Mouse (Mus musculus) spleen, adult 18-20 months (tissue): ENCODE data around the gene Gm10778.

Experiments used
- DNase-seq, 2 experiments: peaks; one replicate each; pipeline ENCODE4 v3.0.0; 2022; ENCODE audit warnings: mixed read lengths in 2 of 2

Gene Gm10778

GRCm38 (mm10) chr10:81648803-81649775 is at the start of gene Gm10778:
TSS of gene Gm10778 (plus strand) at chr10:81649059.
- DNase-seq = peak; percentile 70 to 82

DNA sequence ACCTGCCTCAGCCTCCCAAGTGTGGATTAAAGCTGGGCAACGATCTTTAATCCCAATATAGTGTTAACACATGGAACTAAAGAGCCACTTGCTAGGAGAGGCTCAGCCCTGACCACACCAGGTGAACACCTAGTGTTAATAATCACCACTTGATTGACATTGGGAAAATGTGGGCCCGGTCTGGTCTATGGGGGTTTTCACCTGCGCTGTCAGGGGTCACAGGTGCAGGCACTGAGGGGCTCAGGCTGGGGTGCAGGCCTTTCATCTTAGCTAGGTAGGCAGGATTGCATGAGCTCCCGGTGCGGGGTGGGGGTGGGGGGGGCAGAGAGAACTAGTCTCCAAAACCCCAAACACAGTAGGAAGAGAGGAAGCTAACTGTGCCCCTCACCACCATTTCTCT is 49.2 kb upstream of the Gm10778 start:
- DNase-seq = no peak

- DNase-seq = no peak
These were observed 48.8 kb upstream of the Gm10778 start for GRCm38 (mm10) chr10:81600096-81600495.

DNA sequence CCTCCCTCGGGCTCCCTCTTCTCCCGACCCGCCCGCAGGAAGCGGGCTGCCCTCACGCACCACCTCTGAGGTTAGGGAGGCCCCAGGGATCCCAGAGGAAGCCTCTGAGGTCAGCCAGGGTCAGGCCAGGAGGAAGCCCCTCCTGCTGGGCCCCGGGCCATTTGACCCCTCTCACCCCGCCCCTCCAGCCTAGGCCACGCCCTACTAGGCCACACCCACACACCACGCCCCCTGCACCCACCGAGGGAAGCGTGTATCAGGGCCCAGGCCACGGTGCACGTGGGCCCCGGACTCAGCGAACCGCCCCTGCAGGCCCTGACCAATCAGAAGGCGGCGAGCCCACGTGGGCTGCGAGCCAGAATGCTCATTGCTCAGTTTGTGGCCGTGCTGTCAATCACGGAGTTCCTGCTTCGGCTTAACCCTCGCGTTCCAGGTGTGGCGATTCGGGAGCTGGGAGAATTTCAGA is 48.1 kb upstream of the Gm10778 start, which contains the start of gene Tle6:
Tle6 (minus strand) TSS at position 336 of the 466 bp plus-strand sequence.
- peak; percentile 84 to 89 for DNase-seq

GRCm38 (mm10) chr10:81601396-81601905 is 47.4 kb upstream of the Gm10778 start:
- no peak for DNase-seq

GRCm38 (mm10) chr10:81602741-81603151 is 46.1 kb upstream of the Gm10778 start:
- DNase-seq = no peak

DNA sequence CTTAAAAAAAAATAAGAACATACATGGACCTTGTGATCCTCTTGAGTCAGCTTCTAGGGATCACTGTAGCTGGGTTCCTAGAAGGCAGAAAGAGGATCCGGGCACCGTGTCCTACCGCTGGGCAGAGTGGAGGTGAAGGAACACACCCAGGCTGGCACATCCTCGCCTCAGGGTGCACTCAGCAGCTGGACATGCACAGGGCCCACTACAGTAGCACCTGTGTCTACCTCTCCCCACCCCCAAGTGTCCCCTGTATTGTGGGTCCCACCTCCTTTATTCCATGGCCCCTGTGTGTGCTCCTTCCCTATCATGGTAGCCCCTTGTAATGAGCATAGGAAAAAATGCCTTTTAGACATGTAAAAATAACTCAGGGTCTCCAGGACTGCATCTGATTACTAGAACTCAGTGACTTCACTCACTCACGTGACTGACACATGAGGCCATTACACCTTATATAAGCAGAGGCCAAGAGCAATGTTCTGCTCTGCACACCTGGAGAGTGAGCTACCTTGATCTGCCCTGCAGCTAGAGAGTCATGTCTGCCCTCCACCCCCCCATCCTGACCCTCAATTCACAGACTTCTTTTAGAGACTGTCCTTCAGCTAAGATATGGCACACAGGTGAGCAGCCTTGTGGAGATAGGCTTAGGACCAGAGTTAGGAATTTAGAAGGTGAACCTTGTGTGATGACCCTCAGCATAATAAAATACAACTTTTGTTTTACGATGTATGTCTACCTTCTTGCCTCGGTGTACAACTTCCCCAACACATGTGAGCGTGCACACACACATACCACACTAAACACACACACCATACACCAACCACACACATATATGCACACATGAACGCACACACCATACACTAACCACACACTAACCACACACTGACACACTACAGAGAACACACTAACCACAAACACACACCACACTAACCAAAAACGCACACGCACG is 44.6 kb upstream of the Gm10778 start:
- DNase-seq = no peak

GRCm38 (mm10) chr10:81604968-81605665 is 43.7 kb upstream of the Gm10778 start:
- peak; percentile 67 to 81 for DNase-seq

- no peak for DNase-seq
These were observed 43.2 kb upstream of the Gm10778 start for GRCm38 (mm10) chr10:81605666-81605973.

GRCm38 (mm10) chr10:81605974-81606751 is 42.7 kb upstream of the Gm10778 start, which contains the start of gene BC025920:
TSS of gene BC025920 (plus strand) at chr10:81606270.
- peak; percentile 84 to 88 for DNase-seq

DNA sequence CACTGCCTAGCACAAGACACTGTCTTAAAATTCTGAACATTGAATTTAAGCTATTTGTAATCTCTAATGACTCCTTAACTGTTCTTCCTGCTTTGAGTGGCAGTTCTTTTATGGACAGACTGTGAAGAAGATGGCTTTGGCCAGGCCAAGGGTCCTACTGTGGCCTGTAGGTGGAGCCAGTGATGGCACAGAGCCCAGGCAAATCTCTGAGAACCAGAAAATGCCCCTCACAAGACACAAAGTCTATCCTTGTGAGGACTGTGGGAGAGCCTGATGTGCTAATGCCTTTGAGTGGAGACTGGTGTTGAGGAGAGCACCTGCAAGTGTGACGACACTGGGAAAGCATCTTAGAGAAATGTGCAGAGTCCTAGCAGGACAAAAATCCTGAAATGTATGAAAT is 40.6 kb upstream of the Gm10778 start:
- DNase-seq = no peak

DNA sequence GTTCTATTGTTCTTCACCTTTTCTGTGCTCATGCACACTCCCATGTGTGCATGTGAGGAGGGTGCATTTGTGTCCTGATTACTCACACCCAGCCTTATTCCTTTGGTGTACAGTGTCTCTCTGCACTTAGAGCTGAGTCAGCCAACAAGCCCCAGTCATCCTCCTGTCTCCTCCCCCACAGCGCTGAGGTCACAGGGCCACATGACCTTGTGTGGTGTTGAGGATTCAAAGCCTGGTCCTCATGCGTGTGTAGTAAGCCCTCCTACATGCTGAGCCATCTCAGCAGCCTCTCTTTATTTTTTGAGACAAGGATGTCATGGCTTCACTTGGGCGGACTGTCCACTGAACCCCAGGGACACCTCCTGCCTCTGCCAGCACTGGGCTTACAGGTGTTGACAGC is 36.1 kb upstream of the Gm10778 start:
- DNase-seq = no peak

DNA sequence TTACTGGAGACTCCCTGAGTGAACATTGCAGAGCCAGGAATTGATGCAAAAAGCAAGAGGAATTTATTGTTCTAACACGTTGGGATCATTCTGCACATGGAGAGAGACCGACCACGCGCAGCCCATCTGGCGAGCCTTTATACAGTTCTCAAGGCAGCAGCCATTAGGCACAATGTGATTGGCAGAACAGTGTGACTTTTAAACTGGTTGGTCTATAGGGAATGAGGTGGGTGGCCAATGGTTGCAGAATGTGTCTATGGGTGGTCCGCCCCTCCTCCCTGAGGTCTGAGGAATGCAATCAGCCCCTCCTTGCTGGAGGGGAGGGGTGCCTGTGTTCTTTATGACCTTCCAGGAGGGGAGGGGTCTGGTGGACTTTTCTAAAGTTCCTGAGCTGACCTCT is 33.4 kb upstream of the Gm10778 start:
- no peak for DNase-seq

DNA sequence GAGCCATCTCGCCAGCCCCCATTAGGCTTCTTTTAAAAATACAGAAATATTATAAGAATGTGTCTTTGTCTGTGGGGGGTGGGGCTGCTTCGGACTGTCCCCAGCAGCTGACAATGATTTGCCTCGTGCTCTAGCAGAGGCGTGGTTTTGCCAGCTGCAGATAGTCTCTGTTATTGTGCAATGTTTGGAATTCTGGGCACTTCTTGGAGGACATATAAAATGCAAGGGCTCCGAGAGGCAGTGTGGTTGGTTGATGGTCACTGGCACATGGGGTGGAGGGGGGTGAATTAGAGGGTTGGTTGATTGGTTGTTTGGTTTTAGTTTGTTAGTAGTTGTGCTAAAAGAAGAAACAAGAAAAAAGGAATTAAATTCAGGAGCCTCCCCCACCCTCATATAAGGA is 28.9 kb upstream of the Gm10778 start:
- no peak for DNase-seq

DNA sequence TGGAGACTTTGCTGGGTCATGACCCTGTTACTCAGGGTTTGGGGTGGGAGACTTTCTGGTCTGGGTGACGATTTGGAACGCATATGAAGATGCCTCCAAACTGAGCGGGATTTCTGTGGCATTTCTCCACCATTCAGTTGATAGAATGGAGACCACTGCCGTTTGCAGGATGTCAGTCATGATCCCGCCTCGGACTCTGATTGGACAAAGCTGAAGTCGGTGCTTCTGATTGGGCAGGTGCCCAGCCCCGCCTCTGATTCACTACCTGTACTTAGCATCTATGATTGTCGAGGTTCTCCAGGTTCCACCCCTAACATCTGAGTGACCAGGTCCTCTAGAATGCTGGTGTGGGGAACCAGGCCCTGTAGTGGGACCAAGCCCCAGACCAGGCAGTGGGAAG is 28.1 kb upstream of the Gm10778 start:
- no peak for DNase-seq

- DNase-seq = no peak
These were observed 25.4 kb upstream of the Gm10778 start for GRCm38 (mm10) chr10:81623441-81623840.

- no peak for DNase-seq
These were observed 22.5 kb upstream of the Gm10778 start for GRCm38 (mm10) chr10:81626101-81626993.

GRCm38 (mm10) chr10:81626994-81627835 is 21.6 kb upstream of the Gm10778 start, which contains the start of gene Sirt6:
TSS of gene Sirt6 (minus strand) at chr10:81627797.
- peak; percentile 82 to 84 for DNase-seq

DNA sequence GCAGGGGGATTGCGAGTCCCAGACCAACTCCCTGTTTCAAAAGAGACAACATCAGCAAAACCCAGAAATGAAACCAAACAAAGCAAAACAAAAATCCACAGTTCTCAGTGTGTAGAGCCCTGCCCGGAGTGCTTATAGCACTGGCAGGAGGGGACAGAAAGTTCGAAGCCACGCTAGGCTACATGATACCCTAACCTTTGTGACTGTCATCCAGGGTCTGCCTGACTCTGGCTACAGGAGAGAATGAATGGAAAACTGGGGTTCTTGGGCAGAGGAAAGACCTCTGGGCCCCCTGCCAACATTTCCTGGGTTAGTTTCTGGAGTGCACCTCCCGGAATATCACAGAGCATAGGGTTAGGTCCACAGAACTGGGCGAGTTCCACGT is 21.0 kb upstream of the Gm10778 start:
- DNase-seq = peak in 1 of 2 experiments; percentile 28
